Mouse (Mus musculus) adrenal gland, adult 18-20 months (tissue): Measurements from ENCODE around the gene Ubald2. TPM values are rescaled to one million over a fixed set of nuclear protein-coding genes. Genes with fewer than 3 reads are reported as not detected.
"Not testable (repeated sequence)": the region's sequence is repeated elsewhere in the genome, so short reads cannot be mapped to it uniquely, and the experiment has no call there.

Experiments used
- DNase-seq, 2 experiments: peaks; one replicate each; pipeline ENCODE4 v3.0.0; 2021 to 2022; ENCODE audit warnings: low spot score in 2 of 2
- total RNA-seq, 2 experiments: library from RNA; stranded (reverse); gene quantifications; 1 replicate in 1 of 2; 2 replicates in 1 of 2; pipeline ENCODE4 v1.2.3; 2021

The Ubald2 gene
- total RNA-seq, 2 experiments from 2014 or later: 19.1 to 22.5 TPM

- no peak for DNase-seq
Observed at GRCm38 (mm10) chr11:116449341-116449740, 15.4 kb downstream of the Ubald2 start.

DNA sequence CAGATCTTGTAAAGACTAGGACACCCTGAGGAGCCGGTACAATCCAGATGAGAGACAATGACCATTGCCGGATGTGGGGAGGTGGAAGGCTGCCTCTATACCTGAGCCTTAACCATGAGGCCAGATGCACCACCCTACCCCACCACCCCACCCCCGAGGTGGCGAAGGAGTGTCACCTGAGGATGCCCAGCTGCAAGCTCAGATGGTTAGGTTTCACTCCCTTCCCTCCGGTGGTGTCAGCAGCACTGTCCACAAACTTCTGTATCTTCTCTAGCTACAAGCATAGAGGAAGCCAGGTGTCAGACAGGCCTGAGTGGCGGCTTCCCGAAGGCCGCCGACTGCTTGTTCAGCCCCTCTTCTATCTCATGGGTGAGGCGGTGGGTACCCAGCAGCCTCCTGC, 20.0 kb downstream of the Ubald2 start:
- DNase-seq: no peak

GRCm38 (mm10) chr11:116456234-116456633, 22.3 kb downstream of the Ubald2 start:
- DNase-seq: no peak

DNA sequence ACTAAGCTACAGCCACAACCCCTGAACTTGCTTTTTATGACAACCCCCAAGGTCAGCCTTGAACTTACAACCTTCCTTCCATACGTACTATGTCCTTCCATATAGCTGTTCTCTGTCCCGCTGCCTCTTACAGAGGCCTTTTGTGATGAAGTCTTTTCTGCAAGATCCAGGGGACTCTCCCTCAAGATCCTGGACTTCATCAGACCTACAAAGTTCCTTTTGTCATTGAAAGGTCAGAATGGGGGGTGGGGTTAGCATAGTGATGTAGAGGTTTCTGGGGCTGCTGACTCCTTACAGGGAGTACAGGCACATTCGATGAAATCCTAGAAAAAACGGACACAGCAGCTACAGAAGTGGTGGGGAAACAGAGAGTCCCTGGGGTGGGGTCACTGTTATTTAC, 25.9 kb downstream of the Ubald2 start:
- DNase-seq: no peak

GRCm38 (mm10) chr11:116463338-116463737, 29.4 kb downstream of the Ubald2 start:
- no peak for DNase-seq

- peak; percentile 85 to 90 for DNase-seq
Observed at GRCm38 (mm10) chr11:116463833-116464232, 29.9 kb downstream of the Ubald2 start.

DNA sequence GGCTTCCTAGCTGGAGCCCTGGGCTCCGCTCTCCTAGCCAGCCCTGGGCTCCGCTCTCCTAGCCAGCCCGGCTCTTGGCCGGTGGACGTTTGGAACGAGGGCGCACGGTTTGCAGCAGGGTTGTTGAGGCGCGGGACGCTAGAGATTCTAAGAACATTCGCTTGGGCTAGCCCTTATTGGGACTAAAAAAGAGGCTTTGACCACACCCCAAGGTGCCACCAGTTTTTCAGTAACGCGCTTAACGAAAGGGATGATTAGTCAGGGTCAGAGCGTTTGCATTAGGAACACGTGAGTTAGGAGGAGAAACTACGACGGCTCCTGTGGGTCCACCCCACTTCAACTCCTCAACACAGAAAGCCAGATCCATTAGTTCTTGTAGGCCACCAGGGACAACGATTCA, 32.2 kb downstream of the Ubald2 start, which contains the start of gene Qrich2:
Gene Qrich2 (minus strand): TSS at position 101 of the 400 bp plus-strand sequence.
- DNase-seq: no peak

DNA sequence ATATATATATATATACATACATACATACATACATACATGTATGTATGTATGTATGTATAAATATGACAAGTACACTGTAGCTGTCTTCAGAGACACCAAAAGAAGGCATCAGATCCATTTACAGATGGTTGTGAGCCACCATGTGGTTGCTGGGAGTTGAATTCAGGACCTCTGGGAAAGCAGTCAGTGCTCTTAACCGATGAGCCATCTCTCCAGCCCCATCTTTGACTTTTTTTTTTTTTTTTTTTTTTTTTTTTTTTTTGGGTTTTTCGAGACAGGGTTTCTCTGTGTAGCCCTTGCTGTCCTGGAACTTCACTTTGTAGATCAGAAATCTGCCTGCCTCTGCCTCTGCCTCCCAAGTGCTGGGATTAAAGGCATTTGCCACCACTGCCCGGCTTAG, 34.4 kb downstream of the Ubald2 start:
- not testable (repeated sequence) for DNase-seq

DNA sequence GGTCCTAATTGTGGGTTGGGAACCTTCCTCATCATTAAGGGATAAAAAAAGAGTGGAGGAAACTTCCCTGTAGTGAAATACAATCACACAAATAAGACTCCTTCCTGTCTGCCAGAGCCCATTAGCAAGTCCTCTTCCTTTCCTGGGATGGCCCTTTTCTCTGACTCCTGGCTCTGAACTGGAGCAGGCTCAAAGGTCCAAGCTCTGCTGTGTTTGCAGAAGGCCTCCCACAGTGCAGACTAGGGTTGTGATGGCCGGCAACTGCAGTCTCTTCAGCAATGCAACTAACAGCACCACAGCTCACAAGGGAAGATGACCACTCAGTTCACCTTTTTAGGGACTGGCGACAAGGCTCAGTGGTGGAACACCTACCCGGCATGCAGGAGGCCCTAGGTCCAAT, 36.4 kb downstream of the Ubald2 start:
- no peak for DNase-seq

DNA sequence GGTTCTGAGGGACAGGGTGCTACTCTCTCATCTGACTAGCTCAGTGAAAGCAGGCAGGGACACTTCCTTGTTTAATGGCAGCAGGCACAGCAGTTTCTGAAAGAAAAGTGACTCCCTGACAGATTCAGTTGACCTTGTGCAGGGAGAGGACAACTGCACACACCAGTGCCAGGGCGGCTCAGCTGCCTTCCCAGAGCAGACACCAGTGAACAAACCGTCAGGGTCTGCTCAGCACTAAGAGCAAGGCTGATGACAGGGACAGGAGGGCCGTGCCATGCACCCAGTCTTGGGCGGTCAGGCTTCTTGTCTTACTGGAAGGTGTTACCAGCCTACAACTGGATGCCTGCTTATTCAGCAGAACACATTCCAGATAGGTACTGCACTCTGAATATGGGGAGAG, 37.0 kb downstream of the Ubald2 start:
- no peak for DNase-seq

DNA sequence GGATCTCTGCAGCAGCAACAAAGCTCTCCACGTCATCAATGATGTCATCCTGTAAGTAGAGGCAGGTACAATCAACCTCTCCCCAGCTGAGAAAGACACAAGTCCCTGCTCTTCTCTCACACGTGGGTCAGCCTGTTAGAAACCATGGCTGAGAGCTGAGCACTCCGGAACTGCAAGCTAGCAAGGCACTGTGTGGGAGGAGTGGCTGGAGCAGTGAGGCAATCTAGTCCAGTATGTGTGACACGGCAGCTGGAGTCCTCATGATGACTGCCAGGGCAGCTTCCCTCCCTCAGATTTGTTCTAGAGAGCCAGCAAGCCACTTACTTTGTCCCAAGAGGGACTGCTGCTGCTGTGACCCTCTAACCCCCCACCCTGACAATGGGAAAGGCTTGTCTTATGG, 38.4 kb downstream of the Ubald2 start:
- no peak for DNase-seq

DNA sequence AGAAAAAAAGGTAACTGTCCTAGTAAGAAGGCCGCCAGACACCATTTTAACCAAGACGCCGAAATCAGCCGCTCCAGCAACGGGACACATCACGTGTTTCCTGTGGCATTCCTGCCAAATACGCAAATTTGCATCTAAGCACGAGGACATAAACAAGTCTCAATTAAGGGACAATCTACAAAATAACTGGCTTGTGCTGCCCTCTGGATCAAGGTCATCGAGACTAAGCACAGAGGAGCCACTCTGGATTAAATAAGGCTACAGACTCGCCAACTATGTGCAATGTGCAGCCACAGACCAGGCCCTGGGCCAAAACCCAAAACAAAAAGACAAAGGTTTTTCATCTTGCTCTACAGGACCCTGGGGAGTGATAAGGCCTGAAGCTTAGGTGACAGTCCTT, 42.1 kb downstream of the Ubald2 start:
- no peak for DNase-seq

DNA sequence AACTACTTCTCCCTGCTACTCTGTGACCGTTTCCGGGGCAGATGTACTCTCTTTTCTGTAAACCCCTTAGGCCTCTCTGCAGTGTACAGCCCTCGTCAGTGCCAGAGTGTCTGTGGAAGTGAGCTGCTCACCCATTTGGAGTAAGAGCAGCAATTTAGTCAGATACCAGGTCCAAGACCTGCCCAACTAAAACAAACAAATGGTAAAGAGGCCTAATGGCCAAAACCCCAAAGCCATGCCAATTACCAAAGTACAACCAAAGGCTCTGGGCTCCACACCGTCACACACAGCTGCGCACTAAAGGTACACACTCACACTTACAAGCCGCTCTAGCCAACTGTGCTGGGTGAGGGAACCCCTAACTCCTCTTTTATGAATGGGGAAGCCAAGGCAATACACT, 42.8 kb downstream of the Ubald2 start:
- no peak for DNase-seq

DNA sequence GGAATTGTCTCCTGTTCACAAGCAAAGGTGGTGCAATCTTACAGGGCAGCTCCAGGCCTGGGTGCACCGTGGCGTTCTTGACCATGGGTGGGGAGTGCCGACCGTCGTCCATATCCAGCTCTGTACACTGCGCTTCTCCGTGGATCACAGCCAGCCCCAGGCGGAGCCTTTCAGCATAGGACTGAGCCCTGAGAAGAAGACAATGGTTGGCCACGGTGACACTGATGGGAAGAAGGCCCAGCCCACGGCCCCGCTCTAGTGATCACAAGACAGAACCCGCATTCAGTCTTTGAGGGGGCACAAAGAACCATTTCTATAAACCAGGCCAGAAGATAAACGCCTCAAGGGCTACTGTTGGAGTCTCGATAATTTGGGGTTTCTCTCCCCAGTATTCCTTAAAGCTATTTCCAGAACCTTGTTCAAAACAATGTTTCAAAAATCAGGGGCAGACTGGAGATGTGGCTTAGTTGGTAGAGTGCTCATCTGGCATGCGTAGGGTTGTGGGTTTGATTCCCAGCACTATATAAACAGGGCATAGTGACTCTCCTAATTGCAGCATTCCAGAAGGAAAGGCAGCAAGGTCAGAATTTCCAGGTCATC, 43.4 kb downstream of the Ubald2 start:
- no peak for DNase-seq

DNA sequence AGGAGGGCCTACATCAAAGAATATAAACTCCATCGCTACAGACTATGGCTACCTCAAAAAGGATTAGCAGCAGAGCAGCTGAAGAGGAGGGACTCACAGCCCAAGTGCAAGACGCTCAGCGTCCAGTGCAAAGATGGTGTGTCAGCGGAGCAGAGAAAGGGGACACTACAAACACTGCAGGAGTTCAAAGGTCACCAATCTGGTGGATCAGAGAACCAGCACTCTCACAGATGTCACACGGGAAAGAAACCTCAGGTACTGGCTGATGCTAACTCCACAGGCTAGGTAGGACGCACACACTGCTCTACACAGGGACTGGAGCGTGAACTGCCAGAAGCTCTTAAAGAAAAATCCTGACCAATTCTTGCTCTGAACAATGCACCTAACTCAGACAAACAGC, 45.1 kb downstream of the Ubald2 start:
- DNase-seq: no peak

DNA sequence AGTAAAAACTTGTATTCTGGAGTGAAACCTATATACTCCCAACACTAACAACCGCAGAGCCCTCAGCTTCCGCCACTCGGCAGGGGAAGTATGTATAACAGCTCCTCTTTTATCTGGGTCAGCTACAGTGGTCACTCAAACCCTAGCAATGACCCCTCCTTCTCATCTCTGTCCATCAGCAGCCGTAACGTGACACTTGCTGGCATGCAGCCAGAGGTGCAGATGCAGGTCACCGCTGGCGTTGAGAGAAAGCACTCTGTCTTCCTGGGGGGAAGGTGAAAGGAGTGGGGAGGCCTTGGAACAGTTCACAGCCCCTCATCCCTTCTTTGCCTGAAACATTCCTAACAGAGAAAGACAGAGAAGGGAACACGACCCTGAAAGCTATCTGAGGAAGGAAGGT, 45.9 kb downstream of the Ubald2 start:
- DNase-seq: no peak

DNA sequence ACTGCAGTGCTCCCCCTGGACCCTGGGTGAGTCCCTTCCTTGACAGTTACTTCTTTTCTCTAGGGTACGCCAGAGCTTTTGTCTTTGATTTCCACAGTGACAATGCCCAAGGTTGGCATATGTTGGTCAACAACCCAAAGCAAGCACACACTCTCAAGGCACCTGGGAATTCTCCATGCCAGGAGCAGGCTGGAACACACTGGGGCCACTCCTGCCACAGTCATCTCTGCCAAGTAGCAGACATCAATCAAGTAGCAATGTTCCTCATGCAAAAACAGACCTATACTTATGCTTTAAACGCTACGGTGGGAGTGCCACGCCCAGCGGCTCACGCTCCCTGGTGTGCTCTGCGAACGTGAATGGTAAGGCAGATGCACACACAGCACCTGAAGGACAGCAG, 47.1 kb downstream of the Ubald2 start:
- no peak for DNase-seq

DNA sequence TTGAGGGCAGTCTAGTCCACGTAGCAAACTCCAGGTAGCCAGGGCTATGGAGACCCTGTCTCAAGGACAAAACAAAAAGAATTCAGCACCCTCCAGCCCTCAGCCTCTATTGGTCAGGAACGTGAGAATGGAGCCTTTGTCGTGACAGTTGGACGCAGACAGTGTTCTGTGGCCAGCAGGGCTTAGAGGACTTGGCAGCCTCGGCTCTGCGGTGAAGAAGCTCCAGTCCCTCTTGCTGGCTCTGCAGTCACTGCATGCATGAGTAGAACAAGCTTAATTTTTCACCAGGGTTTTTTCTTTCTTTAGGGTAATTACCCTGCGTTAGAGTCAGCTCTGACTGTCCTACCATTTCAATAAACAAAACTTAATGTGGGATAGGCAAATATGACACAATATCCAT, 47.9 kb downstream of the Ubald2 start:
- DNase-seq: no peak

DNA sequence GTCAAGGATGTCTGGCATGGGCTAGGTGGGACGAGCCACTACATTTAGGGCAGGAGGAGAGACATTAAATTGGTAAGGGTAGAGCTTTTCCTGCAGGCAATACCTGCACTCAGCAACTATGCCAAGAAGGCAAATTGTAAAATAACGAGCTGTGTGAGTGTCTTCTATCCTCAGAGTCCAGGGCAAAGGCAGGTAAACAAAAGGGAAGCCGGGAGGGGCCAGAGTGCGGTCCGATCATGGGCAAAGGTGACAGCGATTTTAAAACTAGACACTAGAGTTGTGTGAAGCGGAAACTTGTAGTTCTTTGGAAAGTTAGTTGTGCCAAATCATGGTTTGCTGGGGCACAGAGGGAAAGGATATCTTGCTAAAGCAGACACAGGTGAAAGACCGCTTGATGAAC, 50.4 kb downstream of the Ubald2 start:
- DNase-seq: no peak

GRCm38 (mm10) chr11:116488207-116488606, 54.3 kb downstream of the Ubald2 start:
- DNase-seq: no peak
